Mouse (Mus musculus) midbrain, embryonic 15.5 days (tissue): Measurements from ENCODE around the gene Arsb. TPM values are rescaled to one million over a fixed set of nuclear protein-coding genes. Genes with fewer than 3 reads are reported as not detected.

ENCODE experiments used
- ATAC-seq: fragments of 200-750 bp; cut with Nextera tagmentation; replicated peaks from 2 replicates; pipeline ENCODE4 v1.8.0; 2017; ENCODE audit warnings: moderate TSS enrichment
- H3K27ac ChIP-seq: fragments of 300-500 bp; sonication (generic); 2 replicates; pipeline ENCODE4 v1.5.1; 2015; ENCODE audit warnings: mild to moderate bottlenecking, inconsistent platforms
- H3K27me3 ChIP-seq: fragments of 300-500 bp; sonication (generic); replicated peaks from 2 replicates; pipeline ENCODE4 v1.6.1; 2015; ENCODE audit warnings: inconsistent platforms
- H3K36me3 ChIP-seq: fragments of 300-500 bp; sonication (generic); replicated peaks from 2 replicates; pipeline ENCODE4 v1.6.1; 2015; ENCODE audit warnings: inconsistent platforms
- H3K4me1 ChIP-seq: fragments of 300-500 bp; sonication (generic); 2 replicates; pipeline ENCODE4 v1.6.1; 2015; ENCODE audit warnings: inconsistent platforms
- H3K4me2 ChIP-seq: fragments of 300-500 bp; sonication (generic); 2 replicates; pipeline ENCODE4 v1.6.1; 2015; ENCODE audit warnings: inconsistent platforms, mild to moderate bottlenecking, moderate library complexity
- H3K4me3 ChIP-seq: fragments of 300-500 bp; sonication (generic); 2 replicates; pipeline ENCODE4 v1.5.1; 2015; ENCODE audit warnings: mild to moderate bottlenecking, inconsistent platforms
- H3K9ac ChIP-seq: fragments of 300-500 bp; sonication (generic); 2 replicates; pipeline ENCODE4 v1.6.1; 2015; ENCODE audit warnings: mild to moderate bottlenecking, inconsistent platforms
- H3K9me3 ChIP-seq: fragments of 300-500 bp; sonication (generic); 2 replicates; pipeline ENCODE4 v1.6.1; 2016; ENCODE audit warnings: inconsistent platforms
- WGBS: fragments of 180-500 bp; shearing (Covaris S2); methylation state at CpG from one replicate; pipeline ENCODE4 v1.1.7; 2015; ENCODE audit warnings: mixed read lengths; 5-methylcytosine and 5-hydroxymethylcytosine counted together
- polyA plus RNA-seq: library from polyadenylated mRNA; unstranded; fragments of >200 nt; fragmentation: Nextera tagmentation; extraction: Ambion mirVana; gene quantifications from 2 replicates; pipeline ENCODE4 v1.2.1, GENCODE M21; 2015

Arsb gene
- polyA plus RNA-seq, 1 experiment from 2014 or later, result 9.3 TPM

GRCm38 (mm10) chr13:93853767-93854166, 82.3 kb downstream of the Arsb start:
- Histone ChIP-seq H3K9ac (no peak overlapping the region), H3K4me2 (no peak overlapping the region), H3K4me1 (peaks cover 6% of the 10 kb centered on the region), H3K27ac (no peak overlapping the region), H3K9me3 (no peaks in the 10 kb centered on the region), H3K27me3 (no peaks in the 10 kb centered on the region), H3K36me3 (no peaks in the 10 kb centered on the region), H3K4me3 (no peak overlapping the region)
- 93% methylated on average over 6 of the region's 6 CpGs for WGBS
- no peak for ATAC-seq

DNA sequence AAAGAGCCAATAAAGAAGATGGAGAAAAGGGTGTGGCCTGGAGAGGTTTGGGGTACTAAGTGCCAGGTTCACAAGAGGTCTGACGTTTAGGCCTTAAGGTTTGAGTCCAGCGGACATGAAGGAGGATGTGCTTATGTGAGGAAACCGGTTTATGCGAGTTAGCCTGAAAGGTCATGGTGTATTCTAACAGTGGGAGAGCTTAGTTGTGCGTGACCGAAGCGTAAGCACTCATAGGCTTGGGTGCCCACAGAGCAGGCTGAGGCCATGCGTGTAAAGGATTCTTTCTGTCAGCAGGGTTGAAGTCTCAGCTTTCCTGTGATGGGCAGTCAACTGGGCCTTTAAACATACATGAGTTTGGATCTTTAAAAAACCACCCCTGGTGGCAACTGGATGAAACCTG, 82.9 kb downstream of the Arsb start:
- ATAC-seq, result no peak
- Histone ChIP-seq H3K4me3 (no peak overlapping the region), H3K36me3 (no peaks in the 10 kb centered on the region), H3K9ac (no peak overlapping the region), H3K27me3 (no peaks in the 10 kb centered on the region), H3K9me3 (no peaks in the 10 kb centered on the region), H3K27ac (no peak overlapping the region), H3K4me1 (peaks cover 6% of the 10 kb centered on the region), H3K4me2 (no peak overlapping the region)
- WGBS, result 86% methylated on average over 8 of the region's 8 CpGs

GRCm38 (mm10) chr13:93854966-93855562, 83.6 kb downstream of the Arsb start:
- Histone ChIP-seq H3K9ac (no peak overlapping the region), H3K27me3 (no peaks in the 10 kb centered on the region), H3K4me3 (no peak overlapping the region), H3K27ac (no peak overlapping the region), H3K4me2 (no peak overlapping the region), H3K9me3 (no peaks in the 10 kb centered on the region), H3K4me1 (peaks cover 6% of the 10 kb centered on the region), H3K36me3 (no peaks in the 10 kb centered on the region)
- no peak for ATAC-seq
- 85% methylated on average over 3 of the region's 3 CpGs for WGBS

- Histone ChIP-seq H3K27me3 (no peaks in the 10 kb centered on the region), H3K4me1 (peaks cover 6% of the 10 kb centered on the region), H3K9ac (no peak overlapping the region), H3K4me2 (no peak overlapping the region), H3K9me3 (no peaks in the 10 kb centered on the region), H3K36me3 (no peaks in the 10 kb centered on the region), H3K27ac (no peak overlapping the region), H3K4me3 (no peak overlapping the region)
- no peak for ATAC-seq
- 55% methylated on average over 11 of the region's 11 CpGs for WGBS
Measured at GRCm38 (mm10) chr13:93855701-93856183, 84.3 kb downstream of the Arsb start.

DNA sequence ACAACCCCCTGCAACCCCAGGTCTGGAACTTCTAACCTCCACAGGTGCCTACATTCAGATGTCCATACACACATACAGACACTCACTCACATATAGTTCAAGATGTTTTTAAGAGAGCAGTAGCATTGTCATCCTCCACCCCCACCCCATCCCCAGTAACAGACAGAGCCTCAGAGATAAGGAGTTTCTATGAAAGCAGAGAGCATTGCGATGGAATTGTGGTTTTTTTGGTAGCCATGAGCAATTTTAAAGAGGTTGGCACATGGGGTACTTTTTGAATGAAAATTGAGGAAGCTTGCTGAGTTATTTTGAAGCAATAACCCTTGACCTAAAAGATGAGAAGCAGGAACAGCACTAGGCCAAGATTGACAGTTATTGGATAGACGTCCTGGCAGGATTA, 89.8 kb downstream of the Arsb start:
- no peaks in the 10 kb centered on the region for H3K27me3 ChIP-seq
- no peak overlapping the region for H3K4me2 ChIP-seq
- H3K9me3 ChIP-seq, result no peaks in the 10 kb centered on the region
- ATAC-seq, result no peak
- no peak overlapping the region for H3K27ac ChIP-seq
- no peak overlapping the region for H3K9ac ChIP-seq
- H3K4me3 ChIP-seq, result no peak overlapping the region
- WGBS, result 89% methylated on average over 2 of the region's 2 CpGs
- 0 out of 2 replicates have a peak, but pooled peaks cover 5% of the 10 kb centered on the region for H3K4me1 ChIP-seq
- H3K36me3 ChIP-seq, result no peaks in the 10 kb centered on the region

DNA sequence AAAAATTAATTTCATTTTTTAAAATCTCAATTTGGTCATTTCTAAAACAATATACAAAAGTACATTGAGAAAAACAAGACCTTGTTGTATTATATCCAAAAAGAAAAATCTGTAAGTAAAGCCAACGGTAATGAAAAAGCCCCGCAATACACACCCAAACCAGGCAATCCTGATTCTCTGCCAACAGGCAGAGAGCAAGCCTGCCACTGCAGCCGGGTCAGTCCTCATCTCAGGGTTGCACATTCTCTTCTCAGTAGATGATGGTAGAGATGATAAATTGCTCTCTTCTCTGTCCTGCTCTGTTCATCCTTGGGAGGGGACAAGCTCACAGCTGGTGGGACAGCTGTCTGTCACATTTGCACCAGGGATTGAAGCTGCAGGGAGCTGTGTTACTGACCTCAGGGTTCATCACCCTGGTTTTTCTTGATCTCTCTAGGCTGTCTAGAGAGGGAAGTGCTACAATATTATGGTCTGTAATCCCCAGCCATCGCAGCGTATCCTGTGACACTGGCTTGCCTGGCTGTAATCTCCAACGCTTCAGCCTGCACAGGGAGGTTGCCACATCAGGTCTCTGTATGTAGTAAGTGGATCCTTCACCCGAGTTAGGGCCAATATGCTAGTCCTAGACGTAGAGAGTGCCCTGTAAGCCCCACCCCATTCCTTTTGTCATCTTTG, 92.8 kb downstream of the Arsb start:
- H3K9ac ChIP-seq, result no peak overlapping the region
- no peak overlapping the region for H3K4me2 ChIP-seq
- ATAC-seq, result no peak
- WGBS, result 65% methylated on average over 8 of the region's 8 CpGs
- H3K4me3 ChIP-seq, result no peak overlapping the region
- H3K4me1 ChIP-seq, result 0 out of 2 replicates have a peak, but pooled peaks cover 5% of the 10 kb centered on the region
- H3K27ac ChIP-seq, result no peak overlapping the region
- H3K36me3 ChIP-seq, result no peaks in the 10 kb centered on the region
- no peaks in the 10 kb centered on the region for H3K27me3 ChIP-seq
- H3K9me3 ChIP-seq, result no peaks in the 10 kb centered on the region

GRCm38 (mm10) chr13:93866638-93867037, 95.2 kb downstream of the Arsb start:
- no peak overlapping the region for H3K4me3 ChIP-seq
- 0 out of 2 replicates have a peak, but pooled peaks cover 5% of the 10 kb centered on the region for H3K4me1 ChIP-seq
- no peaks in the 10 kb centered on the region for H3K27me3 ChIP-seq
- no peak for ATAC-seq
- 76% methylated on average over 5 of the region's 5 CpGs for WGBS
- no peaks in the 10 kb centered on the region for H3K9me3 ChIP-seq
- no peak overlapping the region for H3K27ac ChIP-seq
- H3K36me3 ChIP-seq, result no peaks in the 10 kb centered on the region
- no peak overlapping the region for H3K4me2 ChIP-seq
- no peak overlapping the region for H3K9ac ChIP-seq

- Histone ChIP-seq H3K4me2 (no peak overlapping the region), H3K36me3 (no peaks in the 10 kb centered on the region), H3K27ac (no peak overlapping the region), H3K4me1 (no peaks in the 10 kb centered on the region), H3K9me3 (no peaks in the 10 kb centered on the region), H3K9ac (no peak overlapping the region), H3K27me3 (no peaks in the 10 kb centered on the region), H3K4me3 (no peak overlapping the region)
- ATAC-seq, result no peak
- WGBS, result 83% methylated on average over 10 of the region's 10 CpGs
Measured at GRCm38 (mm10) chr13:93871681-93872080, 100.3 kb downstream of the Arsb start.

- no peak overlapping the region for H3K9ac ChIP-seq
- no peaks in the 10 kb centered on the region for H3K27me3 ChIP-seq
- no peaks in the 10 kb centered on the region for H3K4me1 ChIP-seq
- no peak overlapping the region for H3K4me2 ChIP-seq
- no peak overlapping the region for H3K4me3 ChIP-seq
- ATAC-seq, result no peak
- no peaks in the 10 kb centered on the region for H3K9me3 ChIP-seq
- no peaks in the 10 kb centered on the region for H3K36me3 ChIP-seq
- H3K27ac ChIP-seq, result no peak overlapping the region
- 75% methylated on average over 6 of the region's 6 CpGs for WGBS
Measured at GRCm38 (mm10) chr13:93872591-93872990, 101.2 kb downstream of the Arsb start.

DNA sequence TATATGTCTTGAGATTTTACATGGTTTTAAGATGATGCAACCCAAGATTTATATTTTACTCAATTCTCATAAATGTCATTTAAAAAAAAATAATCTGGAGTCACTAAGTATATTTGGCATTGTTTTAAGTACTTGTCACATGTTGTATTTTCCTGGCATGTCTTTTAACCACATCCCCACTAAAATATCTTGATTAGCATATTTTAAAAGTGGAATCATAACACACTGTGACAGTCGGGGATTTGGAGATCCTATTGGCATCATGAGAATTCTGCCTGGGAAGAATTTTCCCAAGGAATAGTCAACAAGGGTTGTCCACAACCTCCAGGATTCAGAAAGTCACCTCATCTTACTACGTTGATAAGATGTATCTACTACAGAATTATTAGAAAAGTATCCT, 106.5 kb downstream of the Arsb start:
- H3K27ac ChIP-seq, result no peak overlapping the region
- H3K9ac ChIP-seq, result no peak overlapping the region
- 89% methylated on average over 2 of the region's 2 CpGs for WGBS

GRCm38 (mm10) chr13:93879426-93879825, 108.0 kb downstream of the Arsb start:
- no peaks in the 10 kb centered on the region for H3K4me1 ChIP-seq
- H3K4me2 ChIP-seq, result no peak overlapping the region
- no peaks in the 10 kb centered on the region for H3K9me3 ChIP-seq
- H3K9ac ChIP-seq, result no peak overlapping the region
- no peaks in the 10 kb centered on the region for H3K27me3 ChIP-seq
- ATAC-seq, result no peak
- no peak overlapping the region for H3K4me3 ChIP-seq
- no peaks in the 10 kb centered on the region for H3K36me3 ChIP-seq
- 82% methylated on average over 5 of the region's 5 CpGs for WGBS
- H3K27ac ChIP-seq, result no peak overlapping the region

More for the DNA sequence above, 106.5 kb downstream of the Arsb start:
- H3K4me1 ChIP-seq, result no peaks in the 10 kb centered on the region
- no peak overlapping the region for H3K4me3 ChIP-seq
- no peak overlapping the region for H3K4me2 ChIP-seq
- no peak for ATAC-seq
- no peaks in the 10 kb centered on the region for H3K9me3 ChIP-seq
- H3K36me3 ChIP-seq, result no peaks in the 10 kb centered on the region
- H3K27me3 ChIP-seq, result no peaks in the 10 kb centered on the region

GRCm38 (mm10) chr13:93882132-93882531, 110.7 kb downstream of the Arsb start:
- ATAC-seq, result no peak

GRCm38 (mm10) chr13:93886999-93887398, 115.6 kb downstream of the Arsb start:
- 96% methylated on average over 5 of the region's 5 CpGs for WGBS
- H3K9ac ChIP-seq, result no peak overlapping the region
- no peak overlapping the region for H3K4me2 ChIP-seq
- no peaks in the 10 kb centered on the region for H3K9me3 ChIP-seq
- H3K4me3 ChIP-seq, result no peak overlapping the region
- ATAC-seq, result no peak
- no peaks in the 10 kb centered on the region for H3K36me3 ChIP-seq
- H3K4me1 ChIP-seq, result no peaks in the 10 kb centered on the region
- no peak overlapping the region for H3K27ac ChIP-seq
- no peaks in the 10 kb centered on the region for H3K27me3 ChIP-seq

More at GRCm38 (mm10) chr13:93882132-93882531, 110.7 kb downstream of the Arsb start:
- Histone ChIP-seq H3K4me2 (no peak overlapping the region), H3K4me3 (no peak overlapping the region), H3K27me3 (no peaks in the 10 kb centered on the region), H3K9ac (no peak overlapping the region), H3K4me1 (no peaks in the 10 kb centered on the region), H3K9me3 (no peaks in the 10 kb centered on the region), H3K36me3 (no peaks in the 10 kb centered on the region), H3K27ac (no peak overlapping the region)
- 80% methylated on average over 3 of the region's 3 CpGs for WGBS
